Mouse (Mus musculus): ENCODE data around the gene Dhx34.

The Dhx34 gene

GRCm38 (mm10) chr7:16162036-16162435, 59.8 kb downstream of the Dhx34 start:
- DNase-seq (ENCODE audit: low read depth, low spot score), result no peak

DNA sequence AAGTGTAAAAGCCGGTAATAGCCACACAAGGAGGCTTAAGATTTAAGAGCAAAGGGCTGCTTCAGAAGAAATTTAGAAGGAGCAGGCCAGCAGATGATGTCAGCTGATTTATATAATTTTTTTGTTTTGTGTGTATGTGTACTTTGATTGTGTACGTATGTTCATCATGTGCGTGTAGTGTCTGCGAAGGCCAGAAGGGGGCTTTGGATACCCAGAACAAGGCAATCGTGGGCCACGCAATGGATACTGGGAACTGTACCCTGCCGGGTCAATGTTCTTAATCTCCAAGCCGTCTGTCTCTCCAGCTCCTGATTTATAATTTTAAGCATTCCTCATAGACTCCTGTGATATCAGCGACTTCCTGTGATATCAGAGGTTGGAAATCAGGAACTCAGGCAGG, 60.5 kb downstream of the Dhx34 start:
- DNase-seq (ENCODE audit: low read depth, low spot score), result no peak

DNA sequence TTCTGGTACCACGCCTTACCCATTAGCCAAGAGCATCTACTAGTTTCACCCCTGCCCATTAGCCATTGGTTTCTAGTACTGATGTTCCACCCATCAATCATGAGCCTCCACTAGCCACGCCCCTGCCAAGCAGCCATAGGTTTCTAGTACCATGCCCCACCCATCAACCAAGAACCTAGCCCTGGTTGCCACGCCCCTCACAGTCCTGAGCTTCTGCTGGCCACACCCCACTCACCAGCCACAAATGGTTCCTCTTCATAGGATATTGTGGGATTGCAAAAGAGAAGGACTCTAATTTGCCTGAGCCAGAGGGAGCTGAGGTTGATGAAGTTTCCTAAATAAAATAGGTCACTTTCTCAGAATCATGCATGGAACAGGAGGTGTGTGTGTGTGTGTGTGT, 61.1 kb downstream of the Dhx34 start:
- DNase-seq (ENCODE audit: low read depth, low spot score), result no peak

DNA sequence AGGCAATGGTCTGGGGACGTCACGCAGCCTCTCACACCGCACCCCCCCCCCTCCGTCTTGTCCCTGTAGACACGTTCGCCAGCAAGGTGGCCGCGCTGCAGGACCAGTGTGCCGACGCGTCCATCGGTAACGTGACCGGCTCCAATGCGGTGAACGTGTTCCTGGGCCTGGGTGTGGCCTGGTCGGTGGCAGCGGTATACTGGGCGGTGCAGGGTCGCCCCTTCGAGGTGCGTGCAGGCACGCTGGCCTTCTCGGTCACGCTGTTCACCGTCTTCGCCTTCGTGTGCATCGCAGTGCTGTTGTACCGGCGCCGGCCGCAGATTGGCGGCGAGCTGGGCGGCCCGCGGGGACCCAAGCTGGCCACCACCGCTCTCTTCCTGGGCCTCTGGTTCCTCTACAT, 63.1 kb downstream of the Dhx34 start:
- DNase-seq (ENCODE audit: low read depth, low spot score), result no peak

DNA sequence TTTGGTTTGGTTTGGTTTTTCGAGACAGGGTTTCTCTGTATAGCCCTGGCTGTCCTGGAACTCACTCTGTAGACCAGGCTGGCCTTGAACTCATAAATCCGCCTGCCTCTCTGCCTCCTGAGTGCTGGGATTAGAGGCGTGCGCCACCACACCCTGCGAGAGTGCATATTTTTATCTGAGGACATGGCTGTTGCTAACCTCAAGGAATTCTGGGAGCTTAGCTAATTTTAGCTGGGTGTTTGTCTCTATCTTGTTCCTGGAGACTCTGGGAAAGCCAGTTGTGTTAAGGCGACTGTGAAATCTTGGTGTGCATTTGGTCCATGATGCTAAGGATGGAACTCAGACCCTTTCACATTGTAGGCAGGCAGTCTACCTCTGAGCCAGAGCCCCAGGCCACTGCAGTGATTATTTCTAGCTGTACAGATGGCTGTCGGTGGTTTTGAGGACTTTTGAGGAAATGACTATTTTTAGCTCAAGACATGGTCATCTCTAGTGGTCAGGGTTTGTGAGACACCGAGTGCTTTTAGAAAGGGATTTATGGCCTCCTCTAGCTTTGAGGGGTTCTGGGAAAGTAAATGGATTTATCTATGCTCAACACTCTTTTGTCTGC, 65.6 kb downstream of the Dhx34 start:
- no peak for DNase-seq (ENCODE audit: low read depth, low spot score)

DNA sequence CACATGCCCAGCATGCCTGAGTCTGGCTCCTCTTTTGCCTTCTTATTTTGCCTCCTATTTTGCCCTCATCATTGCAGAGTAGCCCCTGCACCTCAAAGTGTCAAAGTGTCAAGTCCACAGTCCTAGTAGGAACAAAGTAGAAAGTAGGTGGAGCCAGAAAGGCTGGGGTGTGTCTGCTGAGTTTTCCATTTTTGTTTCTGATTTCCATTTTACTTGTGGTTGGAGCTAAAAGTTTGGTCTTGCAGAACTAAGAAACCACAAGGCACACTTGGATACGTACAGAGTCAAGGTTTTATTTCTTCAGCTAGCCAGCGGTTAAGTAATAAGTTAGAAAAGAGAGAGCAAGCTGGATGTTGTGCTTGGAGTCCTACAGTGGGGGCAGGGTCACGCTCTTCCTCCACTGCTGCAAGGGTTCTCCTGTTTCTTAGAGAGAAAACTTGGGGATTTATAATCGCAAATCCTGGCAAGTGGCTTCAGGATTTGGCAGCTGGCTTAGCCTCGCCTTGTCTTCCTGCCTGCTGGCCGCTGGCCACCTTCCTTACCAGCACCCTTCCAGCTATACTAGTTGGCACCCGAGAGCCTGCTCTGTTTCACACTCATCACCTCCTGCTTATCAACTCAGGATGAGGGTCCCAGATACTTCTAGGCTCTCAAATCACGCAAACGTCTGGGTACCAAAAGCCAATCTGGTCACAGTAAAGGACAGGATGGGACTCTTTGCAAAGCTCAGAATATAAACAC, 66.5 kb downstream of the Dhx34 start:
- DNase-seq (ENCODE audit: low read depth, low spot score), result no peak

DNA sequence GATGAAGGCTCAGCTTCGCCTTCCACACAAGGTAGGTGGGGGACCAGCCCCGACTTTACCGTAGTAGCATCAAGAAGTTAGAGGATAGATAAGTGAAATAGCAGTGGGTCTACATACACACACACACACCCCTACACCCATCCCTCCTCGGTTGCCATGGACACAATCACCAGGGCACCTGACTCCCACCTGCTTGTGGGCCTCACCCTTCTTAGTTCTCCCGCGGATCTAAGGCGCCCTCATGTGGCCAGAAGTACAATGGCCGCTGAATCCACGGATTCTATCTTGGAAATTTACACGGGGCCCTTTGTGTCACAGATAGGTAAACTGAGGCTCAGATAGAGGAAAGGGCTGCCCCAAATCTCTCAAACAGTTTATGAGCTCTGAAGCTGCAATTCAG, 68.3 kb downstream of the Dhx34 start:
- DNase-seq (ENCODE audit: low read depth, low spot score), result peak; percentile 71

DNA sequence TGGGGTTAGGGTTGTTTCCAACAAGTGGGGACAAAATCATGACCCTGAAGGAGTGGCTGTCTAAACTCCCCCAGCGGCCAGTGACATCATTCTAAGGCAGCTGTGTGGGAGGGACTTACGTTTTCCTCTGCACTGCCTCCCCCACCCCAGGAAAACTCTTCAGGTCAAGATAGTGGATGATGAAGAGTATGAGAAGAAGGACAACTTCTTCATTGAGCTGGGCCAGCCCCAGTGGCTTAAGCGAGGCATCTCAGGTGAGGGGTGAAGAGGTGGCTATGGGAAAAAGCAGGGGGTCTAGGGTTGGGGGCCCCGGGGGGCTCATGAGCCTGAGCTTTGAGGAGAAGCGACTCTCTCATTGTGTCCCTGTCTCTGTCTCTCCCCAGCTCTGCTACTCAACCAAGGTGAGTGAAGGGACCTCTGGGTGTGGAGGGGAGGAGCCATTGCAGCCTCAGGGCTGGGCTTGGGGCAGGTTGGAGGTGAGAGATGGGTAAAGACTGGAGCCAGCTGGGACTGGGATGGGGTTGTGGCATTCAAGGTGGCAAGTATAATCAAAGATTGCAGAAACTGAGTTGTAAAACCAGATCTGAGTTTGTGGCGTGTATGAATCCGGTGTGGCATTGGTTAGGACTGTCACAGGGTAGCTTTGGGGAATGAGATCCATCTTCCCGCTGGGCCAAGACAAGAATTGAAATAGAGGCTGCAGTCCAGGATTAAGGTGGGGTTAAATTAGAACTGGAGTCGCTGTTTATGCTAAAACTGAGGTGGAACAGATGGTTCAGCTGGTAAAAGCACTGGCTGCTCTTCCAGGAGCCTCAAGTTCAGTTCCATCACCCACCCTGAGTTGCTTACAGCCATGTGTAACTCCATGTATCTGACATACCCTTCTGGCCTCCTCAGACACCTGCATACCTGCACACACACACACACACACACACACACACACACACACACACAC, 71.4 kb downstream of the Dhx34 start:
- no peak for DNase-seq (ENCODE audit: low read depth, low spot score)

DNA sequence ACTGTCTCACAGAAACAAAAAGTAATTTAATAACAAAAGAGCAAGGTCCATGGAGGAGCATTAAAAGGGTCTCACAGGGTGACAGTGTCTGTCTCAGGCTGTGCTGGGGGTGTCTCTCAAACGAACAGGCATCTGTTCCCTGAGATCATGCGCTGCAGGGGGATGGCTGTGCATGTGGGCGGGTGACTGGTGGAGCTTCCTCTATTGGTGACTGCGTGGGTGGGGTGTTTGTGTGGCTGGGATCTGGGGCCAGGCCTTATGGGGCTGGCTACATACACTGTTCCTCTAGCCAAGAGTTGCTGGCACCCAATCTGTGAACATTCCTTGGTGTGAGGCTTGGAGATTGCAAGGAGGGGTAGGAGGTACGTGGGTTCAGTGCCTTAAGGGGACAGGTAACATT, 72.6 kb downstream of the Dhx34 start:
- no peak for DNase-seq (ENCODE audit: low read depth, low spot score)

- peak; percentile 23 for DNase-seq (ENCODE audit: low read depth, low spot score)
Observed at GRCm38 (mm10) chr7:16147643-16148042, 74.2 kb downstream of the Dhx34 start.
